Mouse (Mus musculus): ENCODE measurements around the gene Car9.

DNA sequence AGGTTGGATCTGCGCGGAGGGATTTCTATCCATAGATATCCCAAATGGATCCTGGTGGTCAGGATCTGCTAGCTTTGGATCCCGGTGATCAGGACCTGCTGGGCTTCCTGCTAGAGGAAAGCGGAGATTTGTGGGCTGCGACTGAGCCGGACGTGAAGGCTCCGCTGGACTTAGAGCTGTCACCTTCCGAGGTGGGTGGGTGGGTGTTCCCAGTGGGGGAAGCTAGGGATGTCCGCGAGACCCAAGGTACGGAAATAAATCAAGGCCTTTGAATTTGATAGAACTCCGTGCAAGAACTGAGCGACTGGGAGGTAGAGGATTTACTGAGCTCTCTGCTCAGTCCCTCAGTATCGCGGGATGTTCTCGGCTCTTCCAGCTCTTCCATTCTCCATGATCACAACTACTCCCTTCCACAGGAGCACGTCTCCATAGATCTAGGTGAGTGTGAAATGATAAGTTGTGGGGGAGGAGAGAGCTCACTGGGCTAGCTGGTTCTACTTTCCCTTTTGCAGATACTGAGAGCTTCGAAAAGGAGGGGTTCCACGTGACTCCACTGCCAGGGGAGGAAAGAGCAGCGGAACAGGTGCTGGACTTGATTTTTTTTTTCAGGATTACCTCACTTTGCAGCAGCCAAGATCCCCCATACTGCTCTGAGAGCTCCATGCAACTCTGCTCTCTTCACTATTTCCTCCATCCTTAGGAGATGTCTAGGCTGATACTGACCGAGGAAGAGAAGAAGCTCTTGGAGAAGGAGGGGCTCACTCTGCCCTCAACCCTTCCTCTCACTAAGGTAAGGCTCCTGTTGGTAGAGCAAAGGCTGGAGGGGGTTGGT, 56.2 kb downstream of the Car9 start:
- TF ChIP-seq CTCF (IDR thresholded peaks at IDR 0.05; ENCODE audit: borderline replicate concordance, control insufficient read depth, extremely low read depth, insufficient read depth, low read length, poor library complexity): no peak
- no peak for TF ChIP-seq POLR2A (IDR thresholded peaks at IDR 0.05; ENCODE audit: control insufficient read depth, extremely low read depth, insufficient read depth, low read length, poor library complexity)

Data from thymus, adult 2 months (tissue).